Mouse (Mus musculus): ENCODE results near the gene Ccnk. TPM values are rescaled to one million over a fixed set of nuclear protein-coding genes. Genes with fewer than 3 reads are reported as not detected.

Ccnk gene
- total and polyA plus RNA-seq, 2 experiments from 2014 or later = 1.5 to 4.3 TPM

DNA sequence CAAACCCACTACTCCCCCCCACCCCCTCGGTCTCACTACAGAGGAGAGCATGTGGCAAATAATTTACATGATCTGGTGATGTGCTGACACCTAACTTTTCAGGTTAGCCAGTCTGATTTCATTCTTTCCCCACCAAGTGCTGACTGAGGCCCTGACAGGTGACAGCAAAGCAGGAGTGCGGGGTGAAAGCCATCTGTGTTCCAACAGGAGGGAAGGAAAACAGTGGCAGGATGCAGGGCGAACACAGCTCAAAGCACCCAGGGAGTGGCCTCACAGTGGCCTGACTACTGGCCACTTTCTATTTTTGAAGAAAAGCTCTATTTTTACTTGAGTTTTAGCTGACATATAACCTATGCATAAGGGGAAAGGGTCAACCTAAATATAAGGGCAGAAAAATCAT lies 15.7 kb upstream of the Ccnk start:
- no peak for ATAC-seq (ENCODE audit: insufficient read depth, low read depth)

GRCm38 (mm10) chr12:108168909-108169308 lies 10.5 kb upstream of the Ccnk start:
- WGBS = 47% methylated on average over 3 of the region's 3 CpGs
- no peak overlapping the region for H3K4me2 ChIP-seq (ENCODE audit: low read depth, low read length)
- no peaks in the 10 kb centered on the region for H3K27me3 ChIP-seq (ENCODE audit: control insufficient read depth, insufficient read depth, low read length)
- no peak overlapping the region for H3K9ac ChIP-seq (replicated peaks; ENCODE audit: low read depth, low read length)
- ATAC-seq (ENCODE audit: insufficient read depth, low read depth) (no peak), DNase-seq (ENCODE audit: low spot score) (no peak)
- H3K4me3 ChIP-seq (ENCODE audit: low read depth, low read length) = no peak overlapping the region
- H3K27ac ChIP-seq (ENCODE audit: low read depth) = no peak overlapping the region
- TF ChIP-seq CTCF (IDR thresholded peaks at IDR 0.05; ENCODE audit: low read depth) = no peak
- no peak for TF ChIP-seq EP300 (IDR thresholded peaks at IDR 0.05; ENCODE audit: low read depth)
- peaks cover 30% of the 10 kb centered on the region for H3K4me1 ChIP-seq (ENCODE audit: control insufficient read depth, insufficient read depth)
- H3K9me3 ChIP-seq (replicated peaks; ENCODE audit: control insufficient read depth, low read length) = no peaks in the 10 kb centered on the region
- peaks cover 8% of the 10 kb centered on the region; the same call in 1 of the 2 replicates for H3K36me3 ChIP-seq (replicated peaks; ENCODE audit: control insufficient read depth, insufficient read depth, low read length)

More for the DNA sequence above, 15.7 kb upstream of the Ccnk start:
- H3K27me3 ChIP-seq (ENCODE audit: control insufficient read depth, insufficient read depth, low read length) = no peaks in the 10 kb centered on the region
- no peak overlapping the region for H3K9ac ChIP-seq (replicated peaks; ENCODE audit: low read depth, low read length)
- TF ChIP-seq CTCF (IDR thresholded peaks at IDR 0.05; ENCODE audit: low read depth) (no peak), EP300 (IDR thresholded peaks at IDR 0.05; ENCODE audit: low read depth) (no peak)
- H3K9me3 ChIP-seq (replicated peaks; ENCODE audit: control insufficient read depth, low read length) = no peaks in the 10 kb centered on the region
- peaks cover 8% of the 10 kb centered on the region for H3K4me1 ChIP-seq (ENCODE audit: control insufficient read depth, insufficient read depth)
- H3K27ac ChIP-seq (ENCODE audit: low read depth) = no peak overlapping the region
- 72% methylated on average over 3 of the region's 3 CpGs for WGBS
- peaks cover 54% of the 10 kb centered on the region for H3K36me3 ChIP-seq (replicated peaks; ENCODE audit: control insufficient read depth, insufficient read depth, low read length)
- H3K4me3 ChIP-seq (ENCODE audit: low read depth, low read length) = no peak overlapping the region
- DNase-seq (ENCODE audit: low spot score) = no peak
- H3K4me2 ChIP-seq (ENCODE audit: low read depth, low read length) = no peak overlapping the region

GRCm38 (mm10) chr12:108170467-108170866 lies 8.9 kb upstream of the Ccnk start:
- Histone ChIP-seq H3K27ac (ENCODE audit: low read depth) (no peak overlapping the region), H3K4me3 (ENCODE audit: low read depth, low read length) (no peak overlapping the region), H3K9ac (replicated peaks; ENCODE audit: low read depth, low read length) (no peak overlapping the region), H3K4me2 (ENCODE audit: low read depth, low read length) (no peak overlapping the region), H3K27me3 (ENCODE audit: control insufficient read depth, insufficient read depth, low read length) (no peaks in the 10 kb centered on the region), H3K36me3 (replicated peaks; ENCODE audit: control insufficient read depth, insufficient read depth, low read length) (no peaks in the 10 kb centered on the region), H3K9me3 (replicated peaks; ENCODE audit: control insufficient read depth, low read length) (no peaks in the 10 kb centered on the region), H3K4me1 (ENCODE audit: control insufficient read depth, insufficient read depth) (peaks cover 36% of the 10 kb centered on the region)
- TF ChIP-seq EP300 (IDR thresholded peaks at IDR 0.05; ENCODE audit: low read depth) (no peak), CTCF (IDR thresholded peaks at IDR 0.05; ENCODE audit: low read depth) (no peak)
- WGBS = 83% methylated on average over 3 of the region's 3 CpGs
- ATAC-seq (ENCODE audit: insufficient read depth, low read depth) (no peak), DNase-seq (ENCODE audit: low spot score) (no peak)

DNA sequence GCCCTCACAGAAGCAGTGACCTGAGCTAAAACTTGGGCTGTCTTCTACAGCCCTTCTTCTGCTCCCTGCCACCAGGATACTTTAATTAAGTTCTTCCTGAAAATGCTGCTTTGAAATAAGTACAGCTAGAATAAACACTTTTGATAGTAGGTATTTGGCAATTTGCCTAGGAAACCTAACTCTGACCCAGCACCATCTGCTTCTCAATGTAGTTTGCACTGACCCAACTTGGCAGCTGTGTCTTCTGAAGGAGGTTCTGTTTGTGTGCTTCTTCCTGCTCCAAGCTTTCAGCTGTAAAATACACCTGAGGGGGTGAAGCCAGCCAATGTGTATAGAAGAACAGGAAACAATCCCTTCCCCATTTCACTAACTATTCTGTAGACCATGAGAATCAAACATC lies 8.0 kb upstream of the Ccnk start:
- no peak for ATAC-seq (ENCODE audit: insufficient read depth, low read depth)
- TF ChIP-seq CTCF (IDR thresholded peaks at IDR 0.05; ENCODE audit: low read depth) = no peak
- TF ChIP-seq EP300 (IDR thresholded peaks at IDR 0.05; ENCODE audit: low read depth) = no peak
- Histone ChIP-seq H3K27ac (ENCODE audit: low read depth) (no peak overlapping the region), H3K9me3 (replicated peaks; ENCODE audit: control insufficient read depth, low read length) (no peaks in the 10 kb centered on the region), H3K27me3 (ENCODE audit: control insufficient read depth, insufficient read depth, low read length) (no peaks in the 10 kb centered on the region), H3K9ac (replicated peaks; ENCODE audit: low read depth, low read length) (no peak overlapping the region), H3K36me3 (replicated peaks; ENCODE audit: control insufficient read depth, insufficient read depth, low read length) (no peaks in the 10 kb centered on the region), H3K4me2 (ENCODE audit: low read depth, low read length) (no peak overlapping the region), H3K4me1 (ENCODE audit: control insufficient read depth, insufficient read depth) (peaks cover 37% of the 10 kb centered on the region), H3K4me3 (ENCODE audit: low read depth, low read length) (no peak overlapping the region)
- DNase-seq (ENCODE audit: low spot score) = no peak

- ATAC-seq (ENCODE audit: insufficient read depth, low read depth) (no peak), DNase-seq (ENCODE audit: low spot score) (no peak)
- WGBS = 45% methylated on average over 4 of the region's 4 CpGs
Observed at GRCm38 (mm10) chr12:108172639-108173038, 6.7 kb upstream of the Ccnk start.

More at GRCm38 (mm10) chr12:108172639-108173038, 6.7 kb upstream of the Ccnk start:
- Histone ChIP-seq H3K4me2 (ENCODE audit: low read depth, low read length) (no peak overlapping the region), H3K4me3 (ENCODE audit: low read depth, low read length) (no peak overlapping the region), H3K27me3 (ENCODE audit: control insufficient read depth, insufficient read depth, low read length) (no peaks in the 10 kb centered on the region), H3K27ac (ENCODE audit: low read depth) (no peak overlapping the region), H3K9ac (replicated peaks; ENCODE audit: low read depth, low read length) (no peak overlapping the region), H3K36me3 (replicated peaks; ENCODE audit: control insufficient read depth, insufficient read depth, low read length) (no peaks in the 10 kb centered on the region), H3K9me3 (replicated peaks; ENCODE audit: control insufficient read depth, low read length) (no peaks in the 10 kb centered on the region), H3K4me1 (ENCODE audit: control insufficient read depth, insufficient read depth) (peaks cover 44% of the 10 kb centered on the region)
- no peak for TF ChIP-seq CTCF (IDR thresholded peaks at IDR 0.05; ENCODE audit: low read depth)
- TF ChIP-seq EP300 (IDR thresholded peaks at IDR 0.05; ENCODE audit: low read depth) = no peak
